Mouse (Mus musculus): ENCODE measurements at regions not wholly inside any gene's neighbourhood (a gene's known extent, or its start where the extent isn't known, plus 50 kb on each side); places are given as distances from the start of the nearest gene placed in this dataset. TPM values are rescaled to one million over a fixed set of nuclear protein-coding genes. Genes with fewer than 3 reads are reported as not detected.

DNA sequence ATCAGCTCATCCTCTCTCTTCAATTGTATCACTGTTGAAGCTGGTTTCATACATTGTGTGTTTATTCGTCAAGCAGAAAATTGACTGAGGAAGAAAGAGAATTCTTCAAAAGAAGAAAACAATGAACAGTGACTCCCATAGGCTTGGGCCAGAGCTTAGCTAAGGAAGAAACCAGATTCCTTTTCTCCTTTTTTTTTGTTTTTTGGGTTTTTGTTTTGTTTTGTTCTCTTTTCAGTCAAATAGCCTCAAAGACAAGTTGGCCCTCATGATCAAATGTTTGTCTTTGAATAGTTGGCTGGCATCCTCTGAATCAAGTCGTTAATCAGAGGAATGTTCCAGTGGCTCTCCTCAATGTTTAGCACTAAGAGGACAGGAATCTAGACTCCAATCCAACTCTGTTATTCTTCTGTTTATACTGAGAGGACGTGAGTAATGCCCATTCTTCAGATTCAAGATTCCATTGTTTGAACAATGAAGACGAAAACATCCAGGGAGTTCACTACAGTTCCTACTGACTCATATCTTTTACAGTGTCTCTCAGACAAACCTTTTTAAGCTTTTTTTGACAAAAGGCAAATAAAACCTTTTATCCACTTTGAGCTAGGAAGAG is 86.1 kb upstream of the Adgrl4 start:
- TF ChIP-seq CTCF (IDR thresholded peaks at IDR 0.05; ENCODE audit: low read depth): no peak
- H3K27me3 ChIP-seq (replicated peaks; ENCODE audit: control insufficient read depth, insufficient read depth, low read length): no peaks in the 10 kb centered on the region
- H3K9ac ChIP-seq (ENCODE audit: low read depth, low read length): no peak overlapping the region
- no peak for ATAC-seq
- H3K4me2 ChIP-seq (replicated peaks; ENCODE audit: low read depth): no peak overlapping the region
- WGBS: 50% methylated on average over 4 of the region's 4 CpGs
- no peak overlapping the region for H3K27ac ChIP-seq (ENCODE audit: low read depth, low read length)
- H3K36me3 ChIP-seq (ENCODE audit: control insufficient read depth, insufficient read depth): no peaks in the 10 kb centered on the region
- no peaks in the 10 kb centered on the region for H3K9me3 ChIP-seq (ENCODE audit: control insufficient read depth)
- H3K4me3 ChIP-seq (ENCODE audit: low read depth, low read length): no peak overlapping the region
- no peaks in the 10 kb centered on the region for H3K4me1 ChIP-seq (replicated peaks; ENCODE audit: control insufficient read depth, insufficient read depth, low read length)

DNA sequence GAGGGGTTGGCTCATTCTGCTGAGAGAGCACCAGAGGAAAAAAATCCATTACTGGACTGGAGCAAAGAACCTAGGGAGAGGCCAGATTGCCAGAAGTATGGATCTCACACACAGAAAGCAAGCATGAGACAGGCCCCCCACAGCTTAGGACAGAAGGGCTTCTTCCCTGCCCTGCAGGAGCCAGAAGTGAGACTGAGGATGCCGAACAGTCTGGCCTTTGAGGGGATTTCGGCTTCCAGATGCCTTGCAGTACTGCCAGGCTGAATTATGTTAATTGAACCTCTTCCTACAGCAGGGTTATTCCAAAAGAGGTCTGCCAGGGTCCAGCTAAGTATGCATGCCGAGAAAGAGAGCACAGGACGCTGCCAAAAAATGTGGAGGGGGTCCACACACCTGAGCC is 71.4 kb upstream of the Adgrl4 start:
- Histone ChIP-seq H3K27me3 (replicated peaks; ENCODE audit: control insufficient read depth, insufficient read depth, low read length) (no peaks in the 10 kb centered on the region), H3K4me1 (replicated peaks; ENCODE audit: control insufficient read depth, insufficient read depth, low read length) (no peaks in the 10 kb centered on the region), H3K4me2 (replicated peaks; ENCODE audit: low read depth) (no peak overlapping the region), H3K4me3 (ENCODE audit: low read depth, low read length) (no peak overlapping the region), H3K9me3 (ENCODE audit: control insufficient read depth) (no peaks in the 10 kb centered on the region), H3K9ac (ENCODE audit: low read depth, low read length) (no peak overlapping the region), H3K36me3 (ENCODE audit: control insufficient read depth, insufficient read depth) (no peaks in the 10 kb centered on the region), H3K27ac (ENCODE audit: low read depth, low read length) (no peak overlapping the region)
- WGBS: 77% methylated on average over 4 of the region's 4 CpGs
- TF ChIP-seq CTCF (IDR thresholded peaks at IDR 0.05; ENCODE audit: low read depth): no peak
- no peak for ATAC-seq

DNA sequence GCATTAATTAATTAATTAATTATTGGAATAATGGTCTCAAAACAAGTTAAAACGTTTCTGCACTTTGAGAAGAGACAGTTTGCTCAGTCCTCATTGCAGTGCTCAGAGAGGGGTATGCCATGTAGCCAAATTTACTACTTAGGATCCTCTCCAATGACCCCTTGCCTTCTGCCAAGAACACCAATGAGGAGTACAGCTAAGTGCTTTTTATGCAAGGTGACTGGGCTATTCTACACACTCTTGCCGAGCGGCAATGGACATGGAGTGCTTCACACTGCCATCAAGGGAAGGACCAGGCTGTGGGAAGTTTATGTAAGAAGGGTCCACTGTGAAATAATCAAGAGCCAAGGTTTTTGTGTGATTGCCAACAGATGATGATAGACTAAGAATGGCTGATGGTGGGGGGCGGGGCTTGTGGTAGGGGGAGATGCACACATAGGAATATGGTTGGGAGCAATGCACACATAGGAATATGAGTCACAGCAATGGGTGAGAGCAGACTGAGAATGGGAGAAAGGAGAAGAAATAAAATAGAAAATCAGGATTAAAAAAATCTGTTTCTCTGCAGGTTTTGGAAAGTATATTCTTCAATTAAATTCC is 70.9 kb upstream of the Adgrl4 start:
- H3K4me1 ChIP-seq (replicated peaks; ENCODE audit: control insufficient read depth, insufficient read depth, low read length): no peaks in the 10 kb centered on the region
- H3K27me3 ChIP-seq (replicated peaks; ENCODE audit: control insufficient read depth, insufficient read depth, low read length): no peaks in the 10 kb centered on the region
- no peak overlapping the region for H3K9ac ChIP-seq (ENCODE audit: low read depth, low read length)
- no peak overlapping the region for H3K4me3 ChIP-seq (ENCODE audit: low read depth, low read length)
- H3K27ac ChIP-seq (ENCODE audit: low read depth, low read length): no peak overlapping the region
- H3K4me2 ChIP-seq (replicated peaks; ENCODE audit: low read depth): no peak overlapping the region
- no peak for ATAC-seq
- H3K36me3 ChIP-seq (ENCODE audit: control insufficient read depth, insufficient read depth): no peaks in the 10 kb centered on the region
- no peak for TF ChIP-seq CTCF (IDR thresholded peaks at IDR 0.05; ENCODE audit: low read depth)
- no peaks in the 10 kb centered on the region for H3K9me3 ChIP-seq (ENCODE audit: control insufficient read depth)
- WGBS: 78% methylated on average over 4 of the region's 4 CpGs

DNA sequence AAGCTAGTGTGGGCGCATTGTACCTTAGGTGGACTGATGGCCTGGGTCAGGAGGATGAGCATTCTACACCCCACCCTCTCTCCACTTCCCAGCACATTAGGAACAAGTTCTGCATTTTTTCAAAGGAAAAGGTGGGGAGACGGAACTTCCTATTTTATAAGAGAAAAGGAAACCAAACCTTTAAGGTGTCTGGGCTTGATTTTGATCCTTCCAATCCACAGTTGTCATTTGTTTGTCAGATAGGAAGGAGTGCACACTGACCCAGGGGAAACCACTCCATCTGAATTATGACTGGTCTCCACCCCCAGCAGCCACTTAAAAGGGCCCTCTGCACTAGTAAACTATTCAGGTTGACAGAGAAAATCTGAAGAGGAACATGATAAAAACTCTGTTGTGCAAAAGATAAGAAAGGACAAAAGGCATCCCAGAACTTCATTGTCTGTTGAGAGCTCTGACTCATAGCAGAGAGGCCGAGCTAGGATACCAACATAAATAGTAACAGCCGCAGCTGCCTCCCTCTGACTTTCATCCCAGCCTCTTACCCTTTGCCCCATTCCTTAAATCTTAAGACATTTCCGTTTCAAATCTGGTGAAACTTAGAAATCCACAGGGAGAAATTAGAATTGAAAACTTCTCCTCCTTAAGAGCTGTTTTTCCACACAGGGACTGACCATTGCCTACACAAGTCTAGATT is 54.2 kb upstream of the Adgrl4 start:
- H3K4me3 ChIP-seq (ENCODE audit: low read depth, low read length): no peak overlapping the region
- no peak overlapping the region for H3K27ac ChIP-seq (ENCODE audit: low read depth, low read length)
- no peak for TF ChIP-seq CTCF (IDR thresholded peaks at IDR 0.05; ENCODE audit: low read depth)
- 66% methylated on average over 5 of the region's 5 CpGs for WGBS
- no peaks in the 10 kb centered on the region for H3K9me3 ChIP-seq (ENCODE audit: control insufficient read depth)
- no peak for ATAC-seq
- no peak overlapping the region for H3K4me2 ChIP-seq (replicated peaks; ENCODE audit: low read depth)
- no peaks in the 10 kb centered on the region for H3K27me3 ChIP-seq (replicated peaks; ENCODE audit: control insufficient read depth, insufficient read depth, low read length)
- no peaks in the 10 kb centered on the region for H3K36me3 ChIP-seq (ENCODE audit: control insufficient read depth, insufficient read depth)
- no peak overlapping the region for H3K9ac ChIP-seq (ENCODE audit: low read depth, low read length)
- no peaks in the 10 kb centered on the region for H3K4me1 ChIP-seq (replicated peaks; ENCODE audit: control insufficient read depth, insufficient read depth, low read length)

DNA sequence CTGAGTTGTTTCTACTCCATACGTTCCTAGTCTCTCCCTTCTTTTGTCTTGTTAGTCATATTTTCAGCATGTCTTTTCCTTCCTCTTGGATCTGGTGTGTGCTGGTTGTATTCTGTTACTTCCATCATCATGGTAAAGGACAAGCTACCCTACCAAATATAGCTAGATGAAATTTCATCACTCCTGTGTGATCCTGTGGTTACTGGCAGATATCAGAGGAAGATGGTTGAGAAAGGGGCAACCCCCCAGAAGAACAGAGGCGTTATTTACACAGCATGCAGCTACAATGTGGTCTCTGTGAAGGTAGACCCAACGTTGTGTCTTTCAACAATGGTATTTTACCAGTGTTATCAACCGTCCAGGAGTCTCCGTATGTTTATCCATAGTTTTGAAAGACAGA is 52.8 kb upstream of the Adgrl4 start:
- H3K9me3 ChIP-seq (ENCODE audit: control insufficient read depth): no peaks in the 10 kb centered on the region
- TF ChIP-seq CTCF (IDR thresholded peaks at IDR 0.05; ENCODE audit: low read depth): no peak
- H3K4me3 ChIP-seq (ENCODE audit: low read depth, low read length): no peak overlapping the region
- no peaks in the 10 kb centered on the region for H3K27me3 ChIP-seq (replicated peaks; ENCODE audit: control insufficient read depth, insufficient read depth, low read length)
- no peak overlapping the region for H3K4me2 ChIP-seq (replicated peaks; ENCODE audit: low read depth)
- ATAC-seq: no peak
- H3K27ac ChIP-seq (ENCODE audit: low read depth, low read length): no peak overlapping the region
- 76% methylated on average over 5 of the region's 5 CpGs for WGBS
- no peaks in the 10 kb centered on the region for H3K4me1 ChIP-seq (replicated peaks; ENCODE audit: control insufficient read depth, insufficient read depth, low read length)
- H3K9ac ChIP-seq (ENCODE audit: low read depth, low read length): no peak overlapping the region
- H3K36me3 ChIP-seq (ENCODE audit: control insufficient read depth, insufficient read depth): no peaks in the 10 kb centered on the region

DNA sequence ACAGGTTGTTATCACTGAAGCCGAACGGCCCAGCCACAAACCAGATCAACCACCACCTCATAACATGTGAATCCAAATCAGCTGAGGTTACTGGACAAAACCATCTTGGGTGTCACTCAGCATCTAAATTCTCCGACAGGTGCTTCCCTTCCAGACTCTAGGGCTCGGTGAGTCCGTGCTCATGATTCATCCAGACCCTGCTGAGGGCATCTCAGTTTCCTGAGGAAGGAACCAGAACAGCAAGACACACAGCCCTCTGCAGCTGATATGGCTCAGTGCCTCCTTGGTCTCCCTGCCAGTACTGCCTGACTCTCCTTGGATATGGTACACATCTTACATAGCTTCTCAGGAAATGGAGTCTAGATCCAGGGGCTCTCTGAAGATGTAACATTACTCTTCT is 51.6 kb upstream of the Adgrl4 start:
- no peaks in the 10 kb centered on the region for H3K36me3 ChIP-seq (ENCODE audit: control insufficient read depth, insufficient read depth)
- TF ChIP-seq CTCF (IDR thresholded peaks at IDR 0.05; ENCODE audit: low read depth): no peak
- no peaks in the 10 kb centered on the region for H3K9me3 ChIP-seq (ENCODE audit: control insufficient read depth)
- no peaks in the 10 kb centered on the region for H3K4me1 ChIP-seq (replicated peaks; ENCODE audit: control insufficient read depth, insufficient read depth, low read length)
- no peak overlapping the region for H3K9ac ChIP-seq (ENCODE audit: low read depth, low read length)
- no peak for ATAC-seq
- WGBS: 79% methylated on average over 5 of the region's 5 CpGs
- H3K4me2 ChIP-seq (replicated peaks; ENCODE audit: low read depth): no peak overlapping the region
- no peak overlapping the region for H3K27ac ChIP-seq (ENCODE audit: low read depth, low read length)
- no peak overlapping the region for H3K4me3 ChIP-seq (ENCODE audit: low read depth, low read length)
- no peaks in the 10 kb centered on the region for H3K27me3 ChIP-seq (replicated peaks; ENCODE audit: control insufficient read depth, insufficient read depth, low read length)

Small RNA genes lying in the stretch of these regions (microRNA-seq; reads per million reads assigned to microRNA genes)
- not detected for gene Mir3963
